Mouse (Mus musculus): ENCODE results near the gene Styk1. TPM values are rescaled to one million over a fixed set of nuclear protein-coding genes. Genes with fewer than 3 reads are reported as not detected.
A peak's percentile ranks its signal among the peaks of the same experiment; 100 is the strongest.

The Styk1 gene
- polyA plus RNA-seq, 1 experiment from 2014 or later, result 2.1 TPM

DNA sequence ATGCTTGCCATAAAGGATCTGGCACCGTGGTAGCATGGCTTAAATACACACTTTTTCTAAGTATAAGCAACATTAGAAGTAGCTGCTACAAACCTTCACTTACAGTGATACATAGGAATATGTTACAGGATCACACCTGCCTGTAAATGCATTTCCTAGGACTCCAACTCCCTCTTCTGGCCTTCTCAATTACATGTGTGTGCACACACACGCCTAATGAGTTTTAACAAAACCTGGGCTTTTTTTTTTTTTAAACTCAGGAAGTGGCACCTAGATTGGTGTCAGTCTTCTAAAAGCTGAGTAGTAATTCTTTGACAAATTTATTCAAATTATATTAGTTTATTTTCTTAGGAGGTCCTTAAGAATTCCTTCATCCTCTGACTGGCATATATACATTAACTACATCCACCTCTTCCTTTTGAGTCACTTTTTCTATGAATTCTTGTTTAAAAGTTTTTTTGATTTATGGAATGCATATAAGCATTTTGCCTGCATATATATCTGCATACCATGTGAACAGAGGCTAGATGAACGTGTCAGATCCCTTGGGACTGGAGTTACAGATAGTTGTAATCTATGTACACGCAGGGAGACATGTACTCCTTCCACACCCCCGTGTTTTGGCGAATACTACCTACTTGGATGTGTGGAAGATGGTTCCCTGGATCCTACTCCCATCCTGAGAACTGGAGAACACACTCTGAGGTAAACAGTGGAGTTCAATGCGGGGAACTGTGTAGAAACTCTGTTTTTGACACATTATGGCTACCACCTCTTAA lies 9.8 kb upstream of the Styk1 start:
- Histone ChIP-seq H3K9me3 (no peaks in the 10 kb centered on the region), H3K36me3 (peaks cover 40% of the 10 kb centered on the region), H3K4me2 (no peak overlapping the region), H3K4me3 (no peak overlapping the region), H3K27me3 (no peaks in the 10 kb centered on the region), H3K9ac (no peak overlapping the region), H3K4me1 (no peaks in the 10 kb centered on the region), H3K27ac (no peak overlapping the region)
- ATAC-seq (ENCODE audit: borderline replicate concordance, extremely low read depth, low FRiP score, low TSS enrichment), result no peak
- 71% methylated on average over 7 of the region's 7 CpGs for WGBS

- ATAC-seq (ENCODE audit: borderline replicate concordance, extremely low read depth, low FRiP score, low TSS enrichment), result peak; percentile 52; the same call in 1 of the 2 replicates
- no peaks in the 10 kb centered on the region for H3K9me3 ChIP-seq
Measured at GRCm38 (mm10) chr6:131360693-131361092, 7.3 kb upstream of the Styk1 start.

GRCm38 (mm10) chr6:131359543-131359942 lies 6.1 kb upstream of the Styk1 start:
- ATAC-seq (ENCODE audit: borderline replicate concordance, extremely low read depth, low FRiP score, low TSS enrichment), result no peak
- no peak overlapping the region for H3K27ac ChIP-seq
- no peak overlapping the region for H3K4me2 ChIP-seq
- H3K9me3 ChIP-seq, result no peaks in the 10 kb centered on the region
- no peaks in the 10 kb centered on the region for H3K27me3 ChIP-seq
- peaks cover 13% of the 10 kb centered on the region; the same call in 1 of the 2 replicates for H3K36me3 ChIP-seq
- no peaks in the 10 kb centered on the region for H3K4me1 ChIP-seq
- no peak overlapping the region for H3K4me3 ChIP-seq
- H3K9ac ChIP-seq, result no peak overlapping the region
- 77% methylated on average over 2 of the region's 2 CpGs for whole genome bisulfite sequencing

More at GRCm38 (mm10) chr6:131360693-131361092, 7.3 kb upstream of the Styk1 start:
- H3K4me3 ChIP-seq, result no peak overlapping the region
- H3K9ac ChIP-seq, result no peak overlapping the region
- peaks cover 21% of the 10 kb centered on the region; the same call in 1 of the 2 replicates for H3K36me3 ChIP-seq
- H3K27ac ChIP-seq, result no peak overlapping the region
- 70% methylated on average over 5 of the region's 5 CpGs for WGBS
- H3K4me1 ChIP-seq, result no peaks in the 10 kb centered on the region
- H3K27me3 ChIP-seq, result no peaks in the 10 kb centered on the region
- no peak overlapping the region for H3K4me2 ChIP-seq

DNA sequence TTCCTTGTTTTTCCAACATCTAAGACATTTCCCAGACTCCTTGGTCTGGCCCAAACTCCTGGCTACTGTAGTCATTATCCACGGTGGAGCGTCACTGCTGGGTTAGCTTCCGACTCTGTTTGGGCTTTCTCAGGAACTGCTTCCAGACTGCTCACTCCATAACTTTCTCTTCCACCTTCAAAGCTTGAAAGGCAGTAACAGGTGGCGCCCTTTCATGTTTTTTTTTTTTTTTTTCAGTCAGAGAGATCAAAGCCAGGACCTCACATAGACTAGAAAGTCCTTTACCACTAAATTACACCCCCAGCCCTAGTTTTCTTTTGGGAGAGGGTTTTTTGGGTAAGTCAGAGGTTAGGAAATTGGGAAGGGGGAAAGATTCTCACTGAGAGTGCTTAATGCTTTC lies 1.5 kb upstream of the Styk1 start:
- H3K9me3 ChIP-seq, result no peaks in the 10 kb centered on the region
- H3K4me1 ChIP-seq, result peaks cover 6% of the 10 kb centered on the region; the same call in 1 of the 2 replicates
- 16% methylated on average over 4 of the region's 4 CpGs for whole genome bisulfite sequencing
- H3K4me3 ChIP-seq, result no peak overlapping the region
- no peak for ATAC-seq (ENCODE audit: borderline replicate concordance, extremely low read depth, low FRiP score, low TSS enrichment)
- H3K36me3 ChIP-seq, result no peaks in the 10 kb centered on the region
- H3K9ac ChIP-seq, result no peak overlapping the region
- no peaks in the 10 kb centered on the region for H3K27me3 ChIP-seq
- no peak overlapping the region for H3K27ac ChIP-seq
- no peak overlapping the region for H3K4me2 ChIP-seq

GRCm38 (mm10) chr6:131347026-131347425 lies 6.4 kb downstream of the Styk1 start:
- WGBS, result 78% methylated on average over 2 of the region's 2 CpGs
- Histone ChIP-seq H3K4me1 (no peaks in the 10 kb centered on the region), H3K4me2 (no peak overlapping the region), H3K27ac (no peak overlapping the region), H3K9ac (no peak overlapping the region), H3K9me3 (no peaks in the 10 kb centered on the region), H3K36me3 (no peaks in the 10 kb centered on the region), H3K27me3 (no peaks in the 10 kb centered on the region), H3K4me3 (no peak overlapping the region)
- no peak for ATAC-seq (ENCODE audit: borderline replicate concordance, extremely low read depth, low FRiP score, low TSS enrichment)

DNA sequence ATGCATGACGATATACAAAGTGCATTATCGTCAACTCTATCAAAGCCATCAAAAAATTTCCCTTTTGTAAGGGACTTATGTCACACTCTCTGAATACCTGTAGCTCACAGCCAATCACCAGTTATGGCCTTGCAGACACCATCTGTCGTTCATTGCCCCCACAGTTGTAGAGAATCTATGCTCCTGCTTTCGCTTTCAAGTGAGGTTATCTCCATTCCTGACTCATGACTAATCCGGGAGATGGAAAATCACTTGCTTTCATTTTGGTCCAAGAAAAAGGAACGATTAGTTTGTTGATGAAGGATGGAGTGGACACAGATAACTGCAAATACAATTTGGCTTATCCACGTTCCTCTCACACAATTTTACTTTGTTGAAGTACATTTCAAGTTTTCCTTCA lies 9.1 kb downstream of the Styk1 start:
- Histone ChIP-seq H3K4me3 (no peak overlapping the region), H3K9ac (no peak overlapping the region), H3K27ac (no peak overlapping the region), H3K9me3 (no peaks in the 10 kb centered on the region), H3K36me3 (no peaks in the 10 kb centered on the region), H3K4me1 (no peaks in the 10 kb centered on the region), H3K27me3 (no peaks in the 10 kb centered on the region), H3K4me2 (no peak overlapping the region)
- no peak for ATAC-seq (ENCODE audit: borderline replicate concordance, extremely low read depth, low FRiP score, low TSS enrichment)
- 73% methylated on average over 7 of the region's 7 CpGs for WGBS

- no peaks in the 10 kb centered on the region for H3K27me3 ChIP-seq
- H3K36me3 ChIP-seq, result no peaks in the 10 kb centered on the region
- WGBS, result 46% methylated on average over 3 of the region's 3 CpGs
- no peak overlapping the region for H3K4me2 ChIP-seq
- no peak for ATAC-seq (ENCODE audit: borderline replicate concordance, extremely low read depth, low FRiP score, low TSS enrichment)
- no peak overlapping the region for H3K27ac ChIP-seq
- H3K9ac ChIP-seq, result no peak overlapping the region
- H3K4me1 ChIP-seq, result no peaks in the 10 kb centered on the region
- no peak overlapping the region for H3K4me3 ChIP-seq
- H3K9me3 ChIP-seq, result no peaks in the 10 kb centered on the region
Measured at GRCm38 (mm10) chr6:131340082-131340481, 13.3 kb downstream of the Styk1 start.

DNA sequence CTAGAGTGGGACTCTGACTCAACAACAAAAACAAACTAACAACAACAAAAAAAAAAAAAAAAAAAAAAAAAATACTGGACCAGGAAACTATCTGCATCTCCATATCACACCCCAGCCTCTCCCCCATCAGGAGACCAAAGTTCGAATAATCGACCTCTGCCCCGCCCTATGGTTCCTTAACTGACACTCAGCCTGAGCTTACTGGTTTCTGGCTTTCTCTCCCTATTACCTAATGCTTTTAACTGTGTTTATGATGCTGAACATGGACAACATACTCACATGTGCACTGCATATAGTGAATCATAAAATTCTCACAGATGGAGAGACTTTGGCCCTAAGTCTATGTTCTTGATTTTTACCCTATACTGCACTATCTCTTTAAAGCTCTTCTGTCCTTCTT lies 14.1 kb downstream of the Styk1 start:
- WGBS, result 87% methylated on average over 3 of the region's 3 CpGs
- no peak overlapping the region for H3K4me3 ChIP-seq
- no peak for ATAC-seq (ENCODE audit: borderline replicate concordance, extremely low read depth, low FRiP score, low TSS enrichment)
- H3K4me2 ChIP-seq, result no peak overlapping the region
- no peaks in the 10 kb centered on the region for H3K27me3 ChIP-seq
- no peak overlapping the region for H3K27ac ChIP-seq
- no peak overlapping the region for H3K9ac ChIP-seq
- H3K4me1 ChIP-seq, result no peaks in the 10 kb centered on the region
- no peaks in the 10 kb centered on the region for H3K36me3 ChIP-seq
- no peaks in the 10 kb centered on the region for H3K9me3 ChIP-seq

GRCm38 (mm10) chr6:131338787-131339186 lies 14.6 kb downstream of the Styk1 start:
- ATAC-seq (ENCODE audit: borderline replicate concordance, extremely low read depth, low FRiP score, low TSS enrichment), result no peak
- Histone ChIP-seq H3K27ac (no peak overlapping the region), H3K4me1 (no peaks in the 10 kb centered on the region), H3K4me3 (no peak overlapping the region), H3K9ac (no peak overlapping the region), H3K4me2 (no peak overlapping the region), H3K9me3 (no peaks in the 10 kb centered on the region), H3K36me3 (no peaks in the 10 kb centered on the region), H3K27me3 (no peaks in the 10 kb centered on the region)
- 74% methylated on average over 1 of the region's 1 CpGs for WGBS

DNA sequence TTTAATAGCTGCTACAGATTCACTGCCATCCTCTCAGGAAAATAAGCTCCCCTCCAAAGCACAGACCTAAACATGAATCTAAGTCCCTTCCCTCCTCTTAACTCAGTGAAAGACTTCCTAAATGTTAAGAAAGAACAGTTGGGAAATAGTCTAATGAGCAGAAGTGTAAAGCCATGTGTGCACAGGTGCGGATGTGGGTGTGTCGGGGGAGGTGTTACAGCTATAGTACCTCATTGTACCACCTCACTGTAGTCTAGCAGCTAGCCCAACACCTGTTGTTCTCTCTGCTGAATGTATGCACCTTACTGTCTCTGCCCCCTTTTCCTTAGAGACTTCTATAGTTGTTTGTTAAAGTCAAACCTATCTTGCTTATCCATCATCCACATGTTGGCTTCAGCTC lies 26.3 kb downstream of the Styk1 start:
- Histone ChIP-seq H3K4me2 (no peak overlapping the region), H3K36me3 (no peaks in the 10 kb centered on the region), H3K27me3 (no peaks in the 10 kb centered on the region), H3K9me3 (no peaks in the 10 kb centered on the region), H3K9ac (no peak overlapping the region), H3K4me3 (no peak overlapping the region), H3K4me1 (no peaks in the 10 kb centered on the region), H3K27ac (no peak overlapping the region)
- WGBS, result 83% methylated on average over 2 of the region's 2 CpGs
- ATAC-seq (ENCODE audit: borderline replicate concordance, extremely low read depth, low FRiP score, low TSS enrichment), result no peak

GRCm38 (mm10) chr6:131321854-131322639 lies 31.4 kb downstream of the Styk1 start:
- ATAC-seq (ENCODE audit: borderline replicate concordance, extremely low read depth, low FRiP score, low TSS enrichment), result no peak

More at GRCm38 (mm10) chr6:131321854-131322639, 31.4 kb downstream of the Styk1 start:
- Histone ChIP-seq H3K9ac (no peak overlapping the region), H3K4me3 (no peak overlapping the region), H3K4me2 (no peak overlapping the region), H3K4me1 (no peaks in the 10 kb centered on the region), H3K27ac (no peak overlapping the region), H3K9me3 (no peaks in the 10 kb centered on the region), H3K27me3 (no peaks in the 10 kb centered on the region), H3K36me3 (no peaks in the 10 kb centered on the region)
- WGBS, result 52% methylated on average over 3 of the region's 3 CpGs

Measured in lung, embryonic 15.5 days (tissue).